In the genomic region with DNA sequence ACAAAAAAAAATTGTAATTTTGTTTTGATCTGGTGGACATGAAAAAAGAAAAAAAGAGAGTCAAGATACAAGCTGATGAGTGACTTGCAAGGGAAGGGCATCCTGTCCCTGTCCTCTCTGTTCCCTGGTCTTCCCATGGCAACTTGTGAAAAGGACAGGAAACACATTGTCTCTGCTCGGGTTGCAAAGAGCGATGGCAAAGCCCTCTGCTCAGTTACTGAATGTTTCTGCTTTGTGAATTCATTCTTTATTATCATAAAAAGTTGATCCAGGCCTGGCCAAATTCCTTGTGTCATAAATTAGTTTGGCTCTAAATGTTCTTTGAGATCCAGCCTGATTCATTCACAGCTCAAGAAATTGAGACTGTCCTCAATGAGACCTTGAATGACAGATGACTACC, we compare ENCODE assay signal across 15 mouse cellular contexts. TPM values are rescaled to one million over a fixed set of nuclear protein-coding genes. Genes with fewer than 3 reads are reported as not detected.
DNase-seq lines count a peak whose midpoint lies in the region; ATAC-seq and TF ChIP-seq lines count a peak whose summit lies in the region.
"Had no signal": no experiment of that assay in that cellular context is flagged by ENCODE, and none has a peak within 500 bp of the region (broad histone marks: within the 10 kb centered on the region; RNA-seq: fewer than 3 reads in every experiment).

No protein-coding gene starts in this region.

- no peaks in the 10 kb centered on the region for H3K4me1 ChIP-seq in intestine, postnatal 0 days (replicated peaks; ENCODE audit: control insufficient read depth, insufficient read depth, low read length)
- H3K4me1 ChIP-seq in intestine, embryonic 15.5 days (replicated peaks), result peaks cover 11% of the 10 kb centered on the region
- H3K4me1 ChIP-seq in hindbrain, embryonic 10.5 days (replicated peaks), result peaks cover 27% of the 10 kb centered on the region

- no peaks in the 10 kb centered on the region for H3K27me3 ChIP-seq in intestine, postnatal 0 days (replicated peaks; ENCODE audit: control insufficient read depth, insufficient read depth, low read length)
- no peaks in the 10 kb centered on the region for H3K27me3 ChIP-seq in intestine, embryonic 15.5 days (replicated peaks)
- no peaks in the 10 kb centered on the region for H3K27me3 ChIP-seq in hindbrain, embryonic 10.5 days (ENCODE audit: insufficient read depth, poor library complexity, severe bottlenecking)
- H3K27me3 ChIP-seq: CH12.LX; liver, embryonic 13.5 days; neural tube, embryonic 15.5 days; Patski had no signal

- DNase-seq in cerebellum, adult 9-10 months, result peak; percentile 40
- no peak for DNase-seq in cerebellum, postnatal 4 days (ENCODE audit: low spot score in 2 of 2)
- DNase-seq in lung, postnatal 10 days, result peak; percentile 27
- DNase-seq in lung, postnatal 4 days, result no peak
- DNase-seq in kidney, postnatal 14 days, result peak; percentile 44
- no peak for DNase-seq in hindbrain, embryonic 10.5 days (ENCODE audit: low spot score)
- DNase-seq: liver, embryonic 13.5 days; thymus, postnatal 25 days had no signal

- no peak overlapping the region for H3K4me2 ChIP-seq in intestine, postnatal 0 days (replicated peaks; ENCODE audit: low read depth)
- no peak overlapping the region for H3K4me2 ChIP-seq in intestine, embryonic 15.5 days (replicated peaks)

- no peaks in the 10 kb centered on the region for H3K9me3 ChIP-seq in intestine, postnatal 0 days (ENCODE audit: control insufficient read depth)
- H3K9me3 ChIP-seq in intestine, embryonic 15.5 days, result no peaks in the 10 kb centered on the region
- H3K9me3 ChIP-seq in hindbrain, embryonic 10.5 days, result no peaks in the 10 kb centered on the region
- H3K9me3 ChIP-seq: liver, embryonic 13.5 days; neural tube, embryonic 15.5 days had no signal

- ATAC-seq in intestine, postnatal 0 days, result no peak
- ATAC-seq in intestine, embryonic 15.5 days, result no peak
- ATAC-seq: forebrain, embryonic 16.5 days; Patski had no signal

- no peak overlapping the region for H3K4me3 ChIP-seq in intestine, postnatal 0 days (ENCODE audit: low read depth, low read length)
- no peak overlapping the region for H3K4me3 ChIP-seq in intestine, embryonic 15.5 days (replicated peaks)
- H3K4me3 ChIP-seq in hindbrain, embryonic 10.5 days, result no peak overlapping the region

- 73% methylated on average over 2 of the region's 2 CpGs for WGBS in intestine, postnatal 0 days
- 51% methylated on average over 2 of the region's 2 CpGs for WGBS in intestine, embryonic 15.5 days
- 26% methylated on average over 2 of the region's 2 CpGs for WGBS in hindbrain, embryonic 10.5 days

- no peak overlapping the region for H3K9ac ChIP-seq in intestine, postnatal 0 days (ENCODE audit: low read depth, low read length)
- H3K9ac ChIP-seq in intestine, embryonic 15.5 days, result no peak overlapping the region

- no peaks in the 10 kb centered on the region for H3K36me3 ChIP-seq in intestine, postnatal 0 days (ENCODE audit: control insufficient read depth, insufficient read depth)
- H3K36me3 ChIP-seq in intestine, embryonic 15.5 days, result no peaks in the 10 kb centered on the region
- no peaks in the 10 kb centered on the region for H3K36me3 ChIP-seq in hindbrain, embryonic 10.5 days
- H3K36me3 ChIP-seq: liver, embryonic 13.5 days; neural tube, embryonic 15.5 days had no signal

- no peak for TF ChIP-seq CTCF in intestine, postnatal 0 days (IDR thresholded peaks at IDR 0.05; ENCODE audit: low read depth)

- H3K27ac ChIP-seq in intestine, postnatal 0 days (ENCODE audit: low read depth, low read length), result peak overlapping the region; percentile 79; the same call in 1 of the 2 replicates
- H3K27ac ChIP-seq in intestine, embryonic 15.5 days, result no peak overlapping the region
- H3K27ac ChIP-seq in hindbrain, embryonic 10.5 days, result no peak overlapping the region
- H3K27ac ChIP-seq: left cerebral cortex, adult 2 months had no signal

RNA-seq across cellular contexts. Expression of gene Strn, which starts 0.8 kb away (rescaled TPM):
- polyA plus RNA-seq in intestine, postnatal 0 days (2015; fragmentation: Nextera tagmentation; extraction: Ambion mirVana), result 3.8 and 4.3 TPM in 2 replicates
- polyA plus RNA-seq in intestine, embryonic 15.5 days (2015; fragmentation: Nextera tagmentation; extraction: Ambion mirVana), result 5.3 and 5.4 TPM in 2 replicates
- 4.8 and 6.0 TPM in 2 replicates for polyA plus RNA-seq in hindbrain, embryonic 10.5 days (2016; fragmentation: Nextera tagmentation; extraction: Ambion mirVana)

Comparison
In these comparisons a context has a peak if more than half of its experiments do, and no peak if none do; other contexts are left out.
1. DNase-seq: peak in cerebellum, adult 9-10 months (single experiment), lung, postnatal 10 days (single experiment) and kidney, postnatal 14 days (single experiment); none in cerebellum, postnatal 4 days (0 of 2), lung, postnatal 4 days (0 of 2) and hindbrain, embryonic 10.5 days (single experiment).